Comparison of ENCODE assay signal across 20 mouse cellular contexts in the genomic region with DNA sequence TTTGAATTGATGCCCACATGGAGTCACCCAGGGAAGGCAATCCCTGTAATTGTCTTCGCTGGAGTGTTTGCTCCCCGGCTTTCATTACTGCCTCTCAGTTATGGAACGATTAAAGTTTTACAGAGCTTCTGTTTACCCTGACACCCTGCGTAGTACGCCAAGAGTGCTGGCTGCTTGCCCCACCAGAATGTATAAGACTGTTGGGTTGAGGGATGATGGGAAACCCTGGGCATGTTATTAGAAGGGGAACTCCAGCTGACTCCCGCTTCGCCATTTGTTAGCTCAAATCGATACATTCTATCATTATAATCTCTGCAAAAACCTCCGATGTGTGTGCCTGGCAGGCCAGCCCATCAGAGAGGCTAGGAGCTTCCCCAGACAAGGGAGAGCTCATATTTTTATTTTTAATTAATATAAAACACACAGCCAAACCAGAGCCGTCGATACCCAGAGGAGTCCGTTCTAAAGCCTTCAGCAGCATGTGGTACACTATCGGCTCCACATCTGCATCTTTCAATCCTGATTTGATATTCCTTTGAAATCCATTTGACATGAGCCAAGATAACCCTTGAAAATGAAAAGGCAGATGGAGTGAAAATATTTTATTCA.
DNase-seq lines count a peak whose midpoint lies in the region; ATAC-seq and TF ChIP-seq lines count a peak whose summit lies in the region.
"Had no signal": no experiment of that assay in that cellular context is flagged by ENCODE, and none has a peak within 500 bp of the region (broad histone marks: within the 10 kb centered on the region; RNA-seq: fewer than 3 reads in every experiment).

No protein-coding gene starts in this region.

- H3K4me1 ChIP-seq in forebrain, embryonic 13.5 days = 0 out of 2 replicates have a peak, but pooled peaks cover 4% of the 10 kb centered on the region
- 0 out of 2 replicates have a peak, but pooled peaks cover 4% of the 10 kb centered on the region for H3K4me1 ChIP-seq in forebrain, embryonic 10.5 days
- H3K4me1 ChIP-seq: embryonic facial prominence, embryonic 15.5 days; heart, embryonic 10.5 days; intestine, embryonic 15.5 days; limb, embryonic 13.5 days had no signal

- H3K36me3 ChIP-seq in forebrain, embryonic 13.5 days (ENCODE audit: poor library complexity, severe bottlenecking) = no peaks in the 10 kb centered on the region
- no peaks in the 10 kb centered on the region for H3K36me3 ChIP-seq in forebrain, embryonic 10.5 days (replicated peaks)
- H3K36me3 ChIP-seq: embryonic facial prominence, embryonic 15.5 days; G1E; heart, embryonic 10.5 days; intestine, embryonic 15.5 days; limb, embryonic 13.5 days had no signal

- no peak overlapping the region for H3K4me2 ChIP-seq in forebrain, embryonic 13.5 days
- H3K4me2 ChIP-seq: embryonic facial prominence, embryonic 15.5 days; intestine, embryonic 15.5 days; limb, embryonic 13.5 days had no signal

- ATAC-seq in forebrain, embryonic 13.5 days = peak; percentile 78
- ATAC-seq: CD4-positive, CD25-positive, alpha-beta regulatory T cell, adult 4 months; intestine, embryonic 15.5 days had no signal

- no peak overlapping the region for H3K27ac ChIP-seq in forebrain, embryonic 13.5 days
- H3K27ac ChIP-seq in forebrain, embryonic 10.5 days = no peak overlapping the region
- H3K27ac ChIP-seq in layer of hippocampus, adult 2 months = no peak overlapping the region
- H3K27ac ChIP-seq: embryonic facial prominence, embryonic 15.5 days; heart, embryonic 10.5 days; intestine, embryonic 15.5 days; limb, embryonic 13.5 days; liver, embryonic 14.5 days had no signal

- 75% methylated on average over 13 of the region's 13 CpGs for WGBS in forebrain, embryonic 13.5 days
- WGBS in forebrain, embryonic 10.5 days = 92% methylated on average over 13 of the region's 13 CpGs

- no peak overlapping the region for H3K9ac ChIP-seq in forebrain, embryonic 13.5 days
- H3K9ac ChIP-seq: embryonic facial prominence, embryonic 15.5 days; intestine, embryonic 15.5 days; limb, embryonic 13.5 days; liver, embryonic 14.5 days had no signal

- no peak overlapping the region for H3K4me3 ChIP-seq in forebrain, embryonic 13.5 days
- H3K4me3 ChIP-seq in forebrain, embryonic 10.5 days = no peak overlapping the region
- peak overlapping the region; percentile 20; the same call in 1 of the 2 replicates for H3K4me3 ChIP-seq in layer of hippocampus, adult 2 months
- H3K4me3 ChIP-seq: embryonic facial prominence, embryonic 15.5 days; heart, embryonic 10.5 days; intestine, embryonic 15.5 days; limb, embryonic 13.5 days had no signal

- H3K9me3 ChIP-seq in forebrain, embryonic 13.5 days (replicated peaks) = no peaks in the 10 kb centered on the region
- H3K9me3 ChIP-seq in forebrain, embryonic 10.5 days = no peaks in the 10 kb centered on the region
- H3K9me3 ChIP-seq: embryonic facial prominence, embryonic 15.5 days; G1E; heart, embryonic 10.5 days; intestine, embryonic 15.5 days; limb, embryonic 13.5 days had no signal

- no peak for TF ChIP-seq CTCF in layer of hippocampus, adult 2 months (conservative IDR thresholded peaks at IDR 0.05)

- no peak for DNase-seq in forebrain, embryonic 10.5 days (ENCODE audit: extremely low spot score, low spot score)
- DNase-seq in layer of hippocampus, adult 2 months (ENCODE audit: low spot score in 2 of 2) = no peak
- DNase-seq in layer of hippocampus, postnatal 25 days (ENCODE audit: extremely low spot score in 1 of 2, low spot score in 1 of 2) = no peak
- peak; percentile 15 for DNase-seq in right cerebral cortex, postnatal 14 days
- no peak for DNase-seq in right cerebral cortex, adult 2 months (ENCODE audit: low spot score in 2 of 2)
- peak; percentile 7 for DNase-seq in right cerebral cortex, postnatal 25 days
- no peak for DNase-seq in gastrocnemius, postnatal 25 days
- DNase-seq: cerebellum, postnatal 14 days; embryo, embryonic 11 days; gastrocnemius, postnatal 36 days; heart, postnatal 14 days; thymus, adult 2 months had no signal

- H3K27me3 ChIP-seq in forebrain, embryonic 13.5 days = no peaks in the 10 kb centered on the region; the same call in 1 of the 2 replicates
- no peaks in the 10 kb centered on the region for H3K27me3 ChIP-seq in forebrain, embryonic 10.5 days (ENCODE audit: poor library complexity, severe bottlenecking)
- H3K27me3 ChIP-seq: embryonic facial prominence, embryonic 15.5 days; intestine, embryonic 15.5 days; limb, embryonic 13.5 days had no signal

Comparison
In these comparisons a context has a peak if more than half of its experiments do, and no peak if none do; other contexts are left out.
1. DNase-seq: peak in right cerebral cortex, postnatal 14 days (single experiment) and right cerebral cortex, postnatal 25 days (single experiment); none in forebrain, embryonic 10.5 days (single experiment), layer of hippocampus, adult 2 months (0 of 2), layer of hippocampus, postnatal 25 days (0 of 2), right cerebral cortex, adult 2 months (0 of 2) and gastrocnemius, postnatal 25 days (single experiment).